Mouse (Mus musculus): Measurements from ENCODE around the gene Abi1. TPM values are rescaled to one million over a fixed set of nuclear protein-coding genes. Genes with fewer than 3 reads are reported as not detected.
A peak's percentile ranks its signal among the peaks of the same experiment; 100 is the strongest.

The Abi1 gene
- polyA plus RNA-seq, 1 experiment from 2014 or later, result 64.8 TPM

DNA sequence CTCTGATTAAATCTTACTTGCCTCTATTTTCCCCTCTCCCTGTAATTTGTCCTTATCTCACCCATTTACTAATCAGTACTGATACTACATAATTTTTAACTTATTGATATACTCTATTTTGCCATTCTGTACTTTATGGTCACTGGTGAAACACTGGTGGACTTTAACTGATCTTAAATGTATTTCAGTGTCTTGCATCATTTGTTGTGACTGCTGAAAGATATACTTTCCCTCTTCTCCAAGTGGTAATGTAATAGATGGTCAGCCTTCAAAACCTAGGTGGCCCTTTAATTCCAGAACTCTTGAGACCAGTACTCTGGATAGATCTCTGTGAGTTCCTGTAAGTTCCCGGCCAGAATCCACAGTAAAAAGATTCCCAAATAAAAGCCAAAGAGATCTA, 40.4 kb downstream of the Abi1 start:
- Histone ChIP-seq H3K27me3 (replicated peaks; ENCODE audit: control insufficient read depth, insufficient read depth, low read length) (no peaks in the 10 kb centered on the region), H3K36me3 (ENCODE audit: control insufficient read depth, insufficient read depth, low read length) (no peaks in the 10 kb centered on the region), H3K9ac (ENCODE audit: low read depth, low read length) (no peak overlapping the region), H3K4me1 (ENCODE audit: control insufficient read depth, insufficient read depth, low read depth, low read length) (no peaks in the 10 kb centered on the region), H3K4me2 (ENCODE audit: low read length) (no peak overlapping the region), H3K4me3 (ENCODE audit: low read length) (no peak overlapping the region), H3K27ac (ENCODE audit: low read depth, low read length) (no peak overlapping the region), H3K9me3 (ENCODE audit: control insufficient read depth, low read length) (no peaks in the 10 kb centered on the region)
- 81% methylated on average over 1 of the region's 1 CpGs for WGBS
- ATAC-seq, result no peak

- 89% methylated on average over 2 of the region's 2 CpGs for WGBS
- H3K4me3 ChIP-seq (ENCODE audit: low read length), result no peak overlapping the region
- ATAC-seq, result no peak
- H3K36me3 ChIP-seq (ENCODE audit: control insufficient read depth, insufficient read depth, low read length), result no peaks in the 10 kb centered on the region
- no peaks in the 10 kb centered on the region for H3K27me3 ChIP-seq (replicated peaks; ENCODE audit: control insufficient read depth, insufficient read depth, low read length)
- no peak overlapping the region for H3K27ac ChIP-seq (ENCODE audit: low read depth, low read length)
- no peaks in the 10 kb centered on the region for H3K4me1 ChIP-seq (ENCODE audit: control insufficient read depth, insufficient read depth, low read depth, low read length)
- no peaks in the 10 kb centered on the region for H3K9me3 ChIP-seq (ENCODE audit: control insufficient read depth, low read length)
- H3K9ac ChIP-seq (ENCODE audit: low read depth, low read length), result no peak overlapping the region
- H3K4me2 ChIP-seq (ENCODE audit: low read length), result no peak overlapping the region
Measured at GRCm38 (mm10) chr2:22998804-22999203, 41.2 kb downstream of the Abi1 start.

- WGBS, result 94% methylated on average over 2 of the region's 2 CpGs
- no peak overlapping the region for H3K4me2 ChIP-seq (ENCODE audit: low read length)
- no peaks in the 10 kb centered on the region for H3K36me3 ChIP-seq (ENCODE audit: control insufficient read depth, insufficient read depth, low read length)
- ATAC-seq, result no peak
- H3K9ac ChIP-seq (ENCODE audit: low read depth, low read length), result no peak overlapping the region
- no peaks in the 10 kb centered on the region for H3K4me1 ChIP-seq (ENCODE audit: control insufficient read depth, insufficient read depth, low read depth, low read length)
- no peak overlapping the region for H3K27ac ChIP-seq (ENCODE audit: low read depth, low read length)
- no peaks in the 10 kb centered on the region for H3K9me3 ChIP-seq (ENCODE audit: control insufficient read depth, low read length)
- H3K27me3 ChIP-seq (replicated peaks; ENCODE audit: control insufficient read depth, insufficient read depth, low read length), result no peaks in the 10 kb centered on the region
- H3K4me3 ChIP-seq (ENCODE audit: low read length), result no peak overlapping the region
Measured at GRCm38 (mm10) chr2:22998015-22998414, 42.0 kb downstream of the Abi1 start.

GRCm38 (mm10) chr2:22996071-22996470, 44.0 kb downstream of the Abi1 start:
- no peak for ATAC-seq
- no peaks in the 10 kb centered on the region for H3K27me3 ChIP-seq (replicated peaks; ENCODE audit: control insufficient read depth, insufficient read depth, low read length)
- H3K27ac ChIP-seq (ENCODE audit: low read depth, low read length), result no peak overlapping the region
- H3K4me2 ChIP-seq (ENCODE audit: low read length), result no peak overlapping the region
- H3K4me3 ChIP-seq (ENCODE audit: low read length), result no peak overlapping the region
- H3K36me3 ChIP-seq (ENCODE audit: control insufficient read depth, insufficient read depth, low read length), result peaks cover 3% of the 10 kb centered on the region; the same call in 1 of the 2 replicates
- H3K9me3 ChIP-seq (ENCODE audit: control insufficient read depth, low read length), result no peaks in the 10 kb centered on the region
- H3K4me1 ChIP-seq (ENCODE audit: control insufficient read depth, insufficient read depth, low read depth, low read length), result no peaks in the 10 kb centered on the region
- no peak overlapping the region for H3K9ac ChIP-seq (ENCODE audit: low read depth, low read length)

- 41% methylated on average over 2 of the region's 2 CpGs for WGBS
- Histone ChIP-seq H3K9ac (ENCODE audit: low read depth, low read length) (no peak overlapping the region), H3K36me3 (ENCODE audit: control insufficient read depth, insufficient read depth, low read length) (no peaks in the 10 kb centered on the region), H3K4me3 (ENCODE audit: low read length) (no peak overlapping the region), H3K4me1 (ENCODE audit: control insufficient read depth, insufficient read depth, low read depth, low read length) (0 out of 2 replicates have a peak, but pooled peaks cover 6% of the 10 kb centered on the region), H3K9me3 (ENCODE audit: control insufficient read depth, low read length) (no peaks in the 10 kb centered on the region), H3K27ac (ENCODE audit: low read depth, low read length) (peak overlapping the region; percentile 49; the same call in 1 of the 2 replicates), H3K27me3 (replicated peaks; ENCODE audit: control insufficient read depth, insufficient read depth, low read length) (no peaks in the 10 kb centered on the region), H3K4me2 (ENCODE audit: low read length) (no peak overlapping the region)
- peak; percentile 86 for ATAC-seq
Measured at GRCm38 (mm10) chr2:22985973-22986657, 53.9 kb downstream of the Abi1 start.

- no peaks in the 10 kb centered on the region for H3K9me3 ChIP-seq (ENCODE audit: control insufficient read depth, low read length)
- ATAC-seq, result peak; percentile 73
- no peak overlapping the region for H3K4me3 ChIP-seq (ENCODE audit: low read length)
- no peak overlapping the region; the same call in 1 of the 2 replicates for H3K27ac ChIP-seq (ENCODE audit: low read depth, low read length)
- no peaks in the 10 kb centered on the region for H3K36me3 ChIP-seq (ENCODE audit: control insufficient read depth, insufficient read depth, low read length)
- H3K4me2 ChIP-seq (ENCODE audit: low read length), result no peak overlapping the region
- no peaks in the 10 kb centered on the region for H3K27me3 ChIP-seq (replicated peaks; ENCODE audit: control insufficient read depth, insufficient read depth, low read length)
- H3K9ac ChIP-seq (ENCODE audit: low read depth, low read length), result no peak overlapping the region
- H3K4me1 ChIP-seq (ENCODE audit: control insufficient read depth, insufficient read depth, low read depth, low read length), result 0 out of 2 replicates have a peak, but pooled peaks cover 3% of the 10 kb centered on the region
- 57% methylated on average over 3 of the region's 3 CpGs for WGBS
Measured at GRCm38 (mm10) chr2:22977387-22977973, 62.6 kb downstream of the Abi1 start.

GRCm38 (mm10) chr2:22962970-22963369, 77.1 kb downstream of the Abi1 start:
- Histone ChIP-seq H3K4me2 (ENCODE audit: low read length) (no peak overlapping the region), H3K27me3 (replicated peaks; ENCODE audit: control insufficient read depth, insufficient read depth, low read length) (no peaks in the 10 kb centered on the region), H3K36me3 (ENCODE audit: control insufficient read depth, insufficient read depth, low read length) (no peaks in the 10 kb centered on the region), H3K27ac (ENCODE audit: low read depth, low read length) (no peak overlapping the region), H3K4me1 (ENCODE audit: control insufficient read depth, insufficient read depth, low read depth, low read length) (no peaks in the 10 kb centered on the region), H3K9ac (ENCODE audit: low read depth, low read length) (no peak overlapping the region), H3K4me3 (ENCODE audit: low read length) (no peak overlapping the region), H3K9me3 (ENCODE audit: control insufficient read depth, low read length) (no peaks in the 10 kb centered on the region)
- WGBS, result 96% methylated on average over 3 of the region's 3 CpGs
- ATAC-seq, result no peak

- Histone ChIP-seq H3K4me1 (ENCODE audit: control insufficient read depth, insufficient read depth, low read depth, low read length) (no peaks in the 10 kb centered on the region), H3K27me3 (replicated peaks; ENCODE audit: control insufficient read depth, insufficient read depth, low read length) (no peaks in the 10 kb centered on the region), H3K36me3 (ENCODE audit: control insufficient read depth, insufficient read depth, low read length) (no peaks in the 10 kb centered on the region), H3K9me3 (ENCODE audit: control insufficient read depth, low read length) (no peaks in the 10 kb centered on the region), H3K9ac (ENCODE audit: low read depth, low read length) (no peak overlapping the region), H3K4me2 (ENCODE audit: low read length) (no peak overlapping the region), H3K4me3 (ENCODE audit: low read length) (no peak overlapping the region), H3K27ac (ENCODE audit: low read depth, low read length) (no peak overlapping the region)
- ATAC-seq, result no peak
- WGBS, result 94% methylated on average over 8 of the region's 8 CpGs
Measured at GRCm38 (mm10) chr2:22962242-22962641, 77.8 kb downstream of the Abi1 start.

GRCm38 (mm10) chr2:22961681-22962080, 78.4 kb downstream of the Abi1 start:
- Histone ChIP-seq H3K27ac (ENCODE audit: low read depth, low read length) (no peak overlapping the region), H3K9me3 (ENCODE audit: control insufficient read depth, low read length) (no peaks in the 10 kb centered on the region), H3K36me3 (ENCODE audit: control insufficient read depth, insufficient read depth, low read length) (no peaks in the 10 kb centered on the region), H3K4me3 (ENCODE audit: low read length) (no peak overlapping the region), H3K27me3 (replicated peaks; ENCODE audit: control insufficient read depth, insufficient read depth, low read length) (no peaks in the 10 kb centered on the region), H3K4me1 (ENCODE audit: control insufficient read depth, insufficient read depth, low read depth, low read length) (no peaks in the 10 kb centered on the region), H3K4me2 (ENCODE audit: low read length) (no peak overlapping the region), H3K9ac (ENCODE audit: low read depth, low read length) (no peak overlapping the region)
- ATAC-seq, result no peak
- 97% methylated on average over 2 of the region's 2 CpGs for WGBS
